In genomic region chr10:43022190-43022761, GRCm38 (mm10) we compare ENCODE assay signal across 9 mouse cellular contexts.
DNase-seq lines count a peak whose midpoint lies in the region; ATAC-seq lines count a peak whose summit lies in the region.
"Had no signal": no experiment of that assay in that cellular context is flagged by ENCODE, and none has a peak within 500 bp of the region (broad histone marks: within the 10 kb centered on the region; RNA-seq: fewer than 3 reads in every experiment).

No protein-coding gene starts in this region.

- peak overlapping the region; percentile 63 for H3K4me3 ChIP-seq in heart, embryonic 12.5 days
- peak overlapping the region; percentile 49 for H3K4me3 ChIP-seq in hindbrain, embryonic 12.5 days
- peak overlapping the region; percentile 43 for H3K4me3 ChIP-seq in midbrain, embryonic 15.5 days

- no peak for DNase-seq in heart, postnatal 10 days
- DNase-seq in cerebellum, adult 9-10 months: peak; percentile 38
- DNase-seq in gastrocnemius, adult 8-10 months (ENCODE audit: low spot score in 2 of 2): no peak
- DNase-seq in adrenal gland, postnatal 10 days: no peak

- H3K9ac ChIP-seq in heart, embryonic 12.5 days: peak overlapping the region; percentile 71; the same call in 1 of the 2 replicates
- peak overlapping the region; percentile 70 for H3K9ac ChIP-seq in hindbrain, embryonic 12.5 days
- peak overlapping the region; percentile 44; the same call in 1 of the 2 replicates for H3K9ac ChIP-seq in midbrain, embryonic 15.5 days

- H3K9me3 ChIP-seq in heart, embryonic 12.5 days (replicated peaks): no peaks in the 10 kb centered on the region
- H3K9me3 ChIP-seq in hindbrain, embryonic 12.5 days (replicated peaks): no peaks in the 10 kb centered on the region
- H3K9me3 ChIP-seq in midbrain, embryonic 15.5 days: no peaks in the 10 kb centered on the region
- H3K9me3 ChIP-seq: megakaryocyte, embryonic 14.5 days had no signal

- ATAC-seq in heart, embryonic 12.5 days (ENCODE audit: insufficient number of reproducible peaks, low FRiP score): no peak
- ATAC-seq in hindbrain, embryonic 12.5 days (ENCODE audit: low FRiP score): peak; percentile 59
- ATAC-seq in midbrain, embryonic 15.5 days (replicated peaks): peak; percentile 57
- ATAC-seq in inflammation-experienced regulatory T-cells, adult 6 months: no peak

- H3K36me3 ChIP-seq in heart, embryonic 12.5 days: no peaks in the 10 kb centered on the region
- H3K36me3 ChIP-seq in hindbrain, embryonic 12.5 days: peaks cover 9% of the 10 kb centered on the region; the same call in 1 of the 2 replicates
- H3K36me3 ChIP-seq in midbrain, embryonic 15.5 days (replicated peaks): 0 out of 2 replicates have a peak, but pooled peaks cover 4% of the 10 kb centered on the region

- H3K27ac ChIP-seq in heart, embryonic 12.5 days (ENCODE audit: poor library complexity, severe bottlenecking): no peak overlapping the region
- H3K27ac ChIP-seq in hindbrain, embryonic 12.5 days: no peak overlapping the region
- no peak overlapping the region for H3K27ac ChIP-seq in midbrain, embryonic 15.5 days

- H3K4me1 ChIP-seq in heart, embryonic 12.5 days (replicated peaks): peaks cover 13% of the 10 kb centered on the region
- peaks cover 28% of the 10 kb centered on the region for H3K4me1 ChIP-seq in hindbrain, embryonic 12.5 days
- H3K4me1 ChIP-seq in midbrain, embryonic 15.5 days: peaks cover 20% of the 10 kb centered on the region

- intact Hi-C loops in heart, postnatal 10 days (cut with DNase I): no loop called here

- peaks cover 48% of the 10 kb centered on the region for H3K27me3 ChIP-seq in heart, embryonic 12.5 days (replicated peaks)
- peaks cover 34% of the 10 kb centered on the region for H3K27me3 ChIP-seq in hindbrain, embryonic 12.5 days
- 0 out of 2 replicates have a peak, but pooled peaks cover 6% of the 10 kb centered on the region for H3K27me3 ChIP-seq in midbrain, embryonic 15.5 days (replicated peaks)

- 7% methylated on average over 29 of the region's 29 CpGs for WGBS in heart, embryonic 12.5 days
- WGBS in hindbrain, embryonic 12.5 days: 4% methylated on average over 29 of the region's 29 CpGs
- 5% methylated on average over 29 of the region's 29 CpGs for WGBS in midbrain, embryonic 15.5 days

- H3K4me2 ChIP-seq in heart, embryonic 12.5 days: peak overlapping the region; percentile 98
- H3K4me2 ChIP-seq in hindbrain, embryonic 12.5 days (replicated peaks): peak overlapping the region; percentile 89
- peak overlapping the region; percentile 80 for H3K4me2 ChIP-seq in midbrain, embryonic 15.5 days

Comparison
In these comparisons a context has a peak if more than half of its experiments do, and no peak if none do; other contexts are left out.
1. ATAC-seq: peak in hindbrain, embryonic 12.5 days (single experiment) and midbrain, embryonic 15.5 days (single experiment); none in heart, embryonic 12.5 days (single experiment) and inflammation-experienced regulatory T-cells, adult 6 months (single experiment).
2. Peak in every context shown above with its lines, with median percentiles within 50 percentile points of each other: H3K4me2 ChIP-seq, H3K4me3 ChIP-seq and H3K9ac ChIP-seq.